Mouse (Mus musculus): Measurements from ENCODE around the gene Akap13. TPM values are rescaled to one million over a fixed set of nuclear protein-coding genes. Genes with fewer than 3 reads are reported as not detected.

Gene Akap13
- total and polyA plus RNA-seq, 3 experiments: 11.4 to 32.5 (median 27.7) TPM

GRCm38 (mm10) chr7:75679631-75680030, 224.3 kb downstream of the Akap13 start:
- dilution Hi-C loops (cut with MboI; ENCODE audit: extremely low pct_ligation_motif_present, extremely low pct_unique_long_range_greater_than_20kb, low sequenced_read_pairs): no loop called here
- DNase-seq (ENCODE audit: extremely low read depth): no peak
- no peaks in the 10 kb centered on the region for H3K9me3 ChIP-seq (replicated peaks; ENCODE audit: low read length)
- no peak overlapping the region for H3K4me2 ChIP-seq (ENCODE audit: insufficient read depth, low read depth, poor library complexity, severe bottlenecking)
- no peak overlapping the region for H3K4me3 ChIP-seq (replicated peaks in 1 of 3; ENCODE audit: low read depth in 2 of 3, low read length in 2 of 3, poor library complexity in 1 of 3)
- H3K27me3 ChIP-seq (replicated peaks): no peaks in the 10 kb centered on the region
- H3K36me3 ChIP-seq (replicated peaks in 1 of 2; ENCODE audit: control insufficient read depth in 1 of 2, insufficient read depth in 1 of 2, low read length in 1 of 2): peaks cover 18 to 44% of the 10 kb centered on the region in 2 experiments
- TF ChIP-seq GABPA (IDR thresholded peaks at IDR 0.05; ENCODE audit: insufficient replicate concordance, low read depth, low read length) (no peak), BHLHE40 (IDR thresholded peaks at IDR 0.05; ENCODE audit: low read depth, low read length) (no peak), NRF1 (IDR thresholded peaks at IDR 0.05; ENCODE audit: low read depth, low read length) (no peak), TBP (conservative IDR thresholded peaks at IDR 0.05; ENCODE audit: low read depth, low read length) (no peak), ZMIZ1 (IDR thresholded peaks at IDR 0.05; ENCODE audit: low read depth, low read length) (no peak), USF1 (IDR thresholded peaks at IDR 0.05; ENCODE audit: low read depth, low read length) (no peak), POLR2AphosphoS2 (IDR thresholded peaks at IDR 0.05; ENCODE audit: low read depth, low read length) (no peak), ZKSCAN1 (IDR thresholded peaks at IDR 0.05; ENCODE audit: borderline replicate concordance, low read depth, low read length) (no peak), RCOR1 (conservative IDR thresholded peaks at IDR 0.05; ENCODE audit: low read depth, low read length) (no peak), E2F4 (IDR thresholded peaks at IDR 0.05; ENCODE audit: insufficient replicate concordance, low read depth, low read length) (no peak), ELF1 (IDR thresholded peaks at IDR 0.05; ENCODE audit: low read depth, low read length) (no peak), MEF2A (IDR thresholded peaks at IDR 0.05; ENCODE audit: borderline replicate concordance, low read depth, low read length) (no peak), MAFK (IDR thresholded peaks at IDR 0.05; ENCODE audit: insufficient replicate concordance, low read length) (no peak), RAD21 (IDR thresholded peaks at IDR 0.05; ENCODE audit: low read depth, low read length) (no peak), JUND (conservative IDR thresholded peaks at IDR 0.05; ENCODE audit: low read depth, low read length) (no peak), MAZ (IDR thresholded peaks at IDR 0.05; ENCODE audit: low read depth, low read length) (no peak), POLR2A (IDR thresholded peaks at IDR 0.05; ENCODE audit: low read depth, low read length) (no peak), CHD1 (IDR thresholded peaks at IDR 0.05; ENCODE audit: low read depth, low read length) (no peak), MYC (IDR thresholded peaks at IDR 0.05; ENCODE audit: low read depth, low read length) (no peak), EP300 (IDR thresholded peaks at IDR 0.05; ENCODE audit: low read length) (no peak)
- peaks cover 3 to 21% of the 10 kb centered on the region in 2 experiments; a peak in 2 of 4 replicates for H3K4me1 ChIP-seq (ENCODE audit: control insufficient read depth in 1 of 2, insufficient read depth in 2 of 2)
- H3K27ac ChIP-seq (ENCODE audit: insufficient read depth, low read depth): no peak overlapping the region
- no peaks in the 10 kb centered on the region for H3K79me2 ChIP-seq (replicated peaks; ENCODE audit: control insufficient read depth, extremely low read depth, insufficient read depth, poor library complexity, severe bottlenecking)
- in situ Hi-C loops (cut with MboI; ENCODE audit: low pct_ligation_motif_present, low pct_unique_long_range_greater_than_20kb, low sequenced_read_pairs): no loop called here
- H3K9ac ChIP-seq (ENCODE audit: insufficient read depth, low read depth): no peak overlapping the region

GRCm38 (mm10) chr7:75682901-75683300, 227.6 kb downstream of the Akap13 start:
- Histone ChIP-seq H3K4me2 (ENCODE audit: insufficient read depth, low read depth, poor library complexity, severe bottlenecking) (no peak overlapping the region), H3K79me2 (replicated peaks; ENCODE audit: control insufficient read depth, extremely low read depth, insufficient read depth, poor library complexity, severe bottlenecking) (no peaks in the 10 kb centered on the region), H3K9me3 (replicated peaks; ENCODE audit: low read length) (no peaks in the 10 kb centered on the region), H3K27me3 (replicated peaks) (no peaks in the 10 kb centered on the region), H3K27ac (ENCODE audit: insufficient read depth, low read depth) (no peak overlapping the region), H3K36me3 (replicated peaks in 1 of 2; ENCODE audit: control insufficient read depth in 1 of 2, insufficient read depth in 1 of 2, low read length in 1 of 2) (peaks cover 11 to 32% of the 10 kb centered on the region in 2 experiments), H3K4me3 (replicated peaks in 1 of 3; ENCODE audit: low read depth in 2 of 3, low read length in 2 of 3, poor library complexity in 1 of 3) (no peak overlapping the region), H3K9ac (ENCODE audit: insufficient read depth, low read depth) (no peak overlapping the region), H3K4me1 (ENCODE audit: control insufficient read depth in 1 of 2, insufficient read depth in 2 of 2) (peaks cover 7 to 51% of the 10 kb centered on the region in 2 experiments)
- DNase-seq (ENCODE audit: extremely low read depth): no peak
- dilution Hi-C loops (cut with MboI; ENCODE audit: extremely low pct_ligation_motif_present, extremely low pct_unique_long_range_greater_than_20kb, low sequenced_read_pairs) (no loop called here), in situ Hi-C loops (cut with MboI; ENCODE audit: low pct_ligation_motif_present, low pct_unique_long_range_greater_than_20kb, low sequenced_read_pairs) (no loop called here)
- TF ChIP-seq JUND (conservative IDR thresholded peaks at IDR 0.05; ENCODE audit: low read depth, low read length) (no peak), ZKSCAN1 (IDR thresholded peaks at IDR 0.05; ENCODE audit: borderline replicate concordance, low read depth, low read length) (no peak), PAX5 (IDR thresholded peaks at IDR 0.05; ENCODE audit: low read length) (no peak), MAX (IDR thresholded peaks at IDR 0.05; ENCODE audit: low read length) (no peak), MEF2A (IDR thresholded peaks at IDR 0.05; ENCODE audit: borderline replicate concordance, low read depth, low read length) (no peak), ETS1 (conservative IDR thresholded peaks at IDR 0.05; ENCODE audit: low read depth, low read length) (no peak), BHLHE40 (IDR thresholded peaks at IDR 0.05; ENCODE audit: low read depth, low read length) (no peak), HCFC1 (IDR thresholded peaks at IDR 0.05; ENCODE audit: low read depth, low read length) (no peak), UBTF (IDR thresholded peaks at IDR 0.05; ENCODE audit: low read depth, low read length) (no peak), CTCF (conservative IDR thresholded peaks at IDR 0.05 in 1 of 2, IDR thresholded peaks at IDR 0.05 in 1 of 2; ENCODE audit: low read depth in 2 of 2, low read length in 2 of 2) (no peak), MAZ (IDR thresholded peaks at IDR 0.05; ENCODE audit: low read depth, low read length) (no peak), NELFE (IDR thresholded peaks at IDR 0.05; ENCODE audit: low read depth, low read length) (no peak), MYC (IDR thresholded peaks at IDR 0.05; ENCODE audit: low read depth, low read length) (no peak), TCF12 (IDR thresholded peaks at IDR 0.05; ENCODE audit: low read depth, low read length) (no peak), NRF1 (IDR thresholded peaks at IDR 0.05; ENCODE audit: low read depth, low read length) (no peak), JUN (IDR thresholded peaks at IDR 0.05; ENCODE audit: insufficient read depth, low read depth, low read length) (no peak)
